Mouse (Mus musculus) bone marrow macrophage, adult 2 months (primary cell): ENCODE measurements around the gene Ipo9. TPM values are rescaled to one million over a fixed set of nuclear protein-coding genes. Genes with fewer than 3 reads are reported as not detected.
"Not testable (repeated sequence)": the region's sequence is repeated elsewhere in the genome, so short reads cannot be mapped to it uniquely, and the experiment has no call there.

ENCODE experiments used
- H3K27ac ChIP-seq: 2 replicates; pipeline ENCODE4 v1.5.1; 2012; ENCODE audit warnings: low read depth, low read length; ENCODE audit not compliant: insufficient read depth
- H3K4me1 ChIP-seq: 2 replicates; pipeline ENCODE4 v1.6.1; 2012; ENCODE audit warnings: low read length; ENCODE audit not compliant: control insufficient read depth, insufficient read depth
- H3K4me3 ChIP-seq: 2 replicates; pipeline ENCODE4 v1.5.1; 2012; ENCODE audit warnings: mild to moderate bottlenecking, low read length, moderate library complexity; ENCODE audit not compliant: insufficient read depth
- CTCF ChIP-seq: IDR thresholded peaks from 2 replicates; pipeline ENCODE4 v1.5.1; 2012; ENCODE audit warnings: low read depth, mild to moderate bottlenecking, low read length, moderate library complexity
- POLR2A ChIP-seq: IDR thresholded peaks from 2 replicates; pipeline ENCODE4 v1.6.1; 2012; ENCODE audit warnings: mild to moderate bottlenecking, low read depth, low read length, borderline replicate concordance
- polyA plus RNA-seq: library from polyadenylated mRNA; stranded (reverse); fragments of >200 nt; gene quantifications from 2 replicates; pipeline ENCODE4 v1.2.4, GENCODE M21; 2012; ENCODE audit not compliant: missing spikeins, insufficient read depth, insufficient read length

The Ipo9 gene
- polyA plus RNA-seq, 1 experiment, result 32.3 TPM

- Histone ChIP-seq H3K27ac (no peak overlapping the region), H3K4me3 (no peak overlapping the region), H3K4me1 (peaks cover 2% of the 10 kb centered on the region)
- TF ChIP-seq POLR2A (no peak), CTCF (no peak)
Observed at GRCm38 (mm10) chr1:135405356-135405755, 24.9 kb downstream of the Ipo9 start.

DNA sequence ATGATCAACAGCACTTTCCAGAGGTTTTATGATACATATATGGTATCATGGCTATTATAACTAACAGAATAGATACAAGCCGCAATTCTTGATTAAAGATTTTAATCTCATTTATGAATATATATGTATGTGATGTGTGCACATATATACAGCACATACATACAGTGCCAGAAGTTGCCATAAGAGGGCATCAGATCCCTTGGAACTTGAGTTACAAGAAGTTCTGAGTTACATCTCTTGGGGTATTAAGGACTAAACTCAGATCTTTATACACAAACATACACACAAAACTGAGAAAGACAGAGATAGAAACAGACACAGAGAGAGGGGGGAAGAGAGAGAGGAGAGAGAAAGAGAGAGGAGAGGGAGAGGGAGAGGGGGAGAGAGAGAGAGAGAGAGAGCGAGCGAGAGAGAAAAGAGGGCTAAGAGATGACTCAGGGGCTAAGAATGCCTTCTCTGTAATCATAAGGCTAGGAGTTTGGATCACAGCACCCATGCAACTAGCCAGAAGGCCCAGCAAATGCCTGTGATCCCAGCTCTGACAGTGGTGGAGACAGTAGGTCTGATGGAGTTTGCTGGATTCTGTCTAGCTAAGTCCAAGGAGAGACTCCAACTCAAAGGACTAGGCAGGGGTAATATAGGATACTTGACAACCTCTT lies 28.7 kb downstream of the Ipo9 start:
- Histone ChIP-seq H3K27ac (no peak overlapping the region), H3K4me3 (no peak overlapping the region), H3K4me1 (peaks cover 12% of the 10 kb centered on the region)
- TF ChIP-seq CTCF (no peak), POLR2A (no peak)

- no peak overlapping the region for H3K27ac ChIP-seq
- peaks cover 19% of the 10 kb centered on the region for H3K4me1 ChIP-seq
- H3K4me3 ChIP-seq, result no peak overlapping the region
- TF ChIP-seq CTCF (no peak), POLR2A (no peak)
Observed at GRCm38 (mm10) chr1:135399466-135399865, 30.8 kb downstream of the Ipo9 start.

GRCm38 (mm10) chr1:135385161-135385560 lies 45.1 kb downstream of the Ipo9 start:
- H3K27ac ChIP-seq, result no peak overlapping the region
- no peak overlapping the region for H3K4me3 ChIP-seq
- no peaks in the 10 kb centered on the region for H3K4me1 ChIP-seq
- TF ChIP-seq POLR2A, result no peak

GRCm38 (mm10) chr1:135384171-135384570 lies 46.1 kb downstream of the Ipo9 start:
- TF ChIP-seq CTCF (no peak), POLR2A (no peak)

GRCm38 (mm10) chr1:135381560-135381959 lies 48.7 kb downstream of the Ipo9 start:
- not testable (repeated sequence) for H3K27ac ChIP-seq, H3K4me1 ChIP-seq, H3K4me3 ChIP-seq
- TF ChIP-seq CTCF, result peak; percentile 47

More at GRCm38 (mm10) chr1:135384171-135384570, 46.1 kb downstream of the Ipo9 start:
- Histone ChIP-seq H3K4me1 (no peaks in the 10 kb centered on the region), H3K27ac (no peak overlapping the region), H3K4me3 (no peak overlapping the region)

- Histone ChIP-seq H3K27ac (no peak overlapping the region), H3K4me1 (no peaks in the 10 kb centered on the region; the same call in 1 of the 2 replicates), H3K4me3 (no peak overlapping the region)
- TF ChIP-seq POLR2A (no peak), CTCF (no peak)
Observed at GRCm38 (mm10) chr1:135380071-135380991, 50.0 kb downstream of the Ipo9 start.

GRCm38 (mm10) chr1:135379048-135379447 lies 51.3 kb downstream of the Ipo9 start:
- Histone ChIP-seq H3K27ac (no peak overlapping the region), H3K4me3 (no peak overlapping the region), H3K4me1 (no peaks in the 10 kb centered on the region; the same call in 1 of the 2 replicates)
- no peak for TF ChIP-seq POLR2A
- TF ChIP-seq CTCF, result no peak

GRCm38 (mm10) chr1:135378576-135378975 lies 51.7 kb downstream of the Ipo9 start:
- H3K4me1 ChIP-seq, result no peaks in the 10 kb centered on the region; the same call in 1 of the 2 replicates
- TF ChIP-seq CTCF (no peak), POLR2A (no peak)

DNA sequence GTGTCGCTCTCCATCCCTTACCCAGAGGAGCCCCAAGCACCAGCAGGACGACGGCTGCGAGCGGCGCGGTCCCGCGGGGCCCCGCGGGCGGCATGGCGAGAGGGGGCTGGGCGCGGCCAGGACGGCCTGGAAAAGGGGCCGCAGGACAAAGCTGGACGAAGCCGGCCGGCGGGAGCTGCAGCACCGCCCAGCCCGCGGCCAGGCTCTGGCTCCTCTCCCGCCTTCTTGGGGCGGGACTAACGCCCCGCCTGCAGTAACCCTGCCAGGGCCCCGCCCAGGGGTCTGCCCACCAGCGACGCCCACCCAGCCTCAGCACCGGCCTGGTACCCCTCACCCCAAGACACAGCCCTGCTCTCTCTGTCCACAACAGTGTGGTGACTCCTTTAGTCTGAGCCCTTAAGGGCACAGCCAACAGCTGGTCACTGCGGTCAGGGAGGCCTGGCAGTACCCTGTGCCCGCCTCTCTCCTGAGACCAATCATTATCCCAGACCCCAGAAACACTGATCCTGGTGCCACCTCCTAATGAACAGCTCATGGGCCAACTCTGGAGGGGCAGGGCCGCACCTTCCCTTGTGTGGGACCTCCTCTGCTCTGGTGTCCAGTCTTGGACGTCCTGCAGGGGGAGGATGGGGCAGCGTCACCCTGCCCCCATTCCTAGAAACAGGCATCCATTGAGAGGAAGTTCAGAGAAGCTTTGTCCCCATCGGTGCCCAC lies 55.3 kb downstream of the Ipo9 start, which contains the start of gene Shisa4:
Gene Shisa4 (minus strand): TSS at position 370 of the 714 bp plus-strand sequence.
- no peak for TF ChIP-seq CTCF
- no peak for TF ChIP-seq POLR2A
- peaks cover 3% of the 10 kb centered on the region for H3K4me1 ChIP-seq
- H3K27ac ChIP-seq, result no peak within 1 kb of the TSS
- peak within 1 kb of the TSS; percentile 52 for H3K4me3 ChIP-seq

More at GRCm38 (mm10) chr1:135378576-135378975, 51.7 kb downstream of the Ipo9 start:
- H3K27ac ChIP-seq, result no peak overlapping the region
- H3K4me3 ChIP-seq, result no peak overlapping the region
